Mouse (Mus musculus): ENCODE measurements around the gene Cltb. TPM values are rescaled to one million over a fixed set of nuclear protein-coding genes. Genes with fewer than 3 reads are reported as not detected.

The Cltb gene
- total and polyA plus RNA-seq, 2 experiments from 2014 or later = 32.1 to 66.0 TPM

GRCm38 (mm10) chr13:54560608-54561007 is 50.5 kb downstream of the Cltb start:
- Histone ChIP-seq H3K4me1 (ENCODE audit: control insufficient read depth, insufficient read depth) (peaks cover 3% of the 10 kb centered on the region; the same call in 1 of the 2 replicates), H3K9ac (replicated peaks; ENCODE audit: low read depth, low read length) (no peak overlapping the region), H3K4me3 (ENCODE audit: low read depth, low read length) (no peak overlapping the region), H3K9me3 (replicated peaks; ENCODE audit: control insufficient read depth, low read length) (no peaks in the 10 kb centered on the region), H3K36me3 (replicated peaks; ENCODE audit: control insufficient read depth, insufficient read depth, low read length) (peaks cover 60% of the 10 kb centered on the region), H3K27ac (ENCODE audit: low read depth) (no peak overlapping the region), H3K4me2 (ENCODE audit: low read depth, low read length) (no peak overlapping the region), H3K27me3 (ENCODE audit: control insufficient read depth, insufficient read depth, low read length) (no peaks in the 10 kb centered on the region)
- DNase-seq (ENCODE audit: low spot score) (no peak), ATAC-seq (ENCODE audit: insufficient read depth, low read depth) (no peak)
- no peak for TF ChIP-seq CTCF (IDR thresholded peaks at IDR 0.05; ENCODE audit: low read depth)
- TF ChIP-seq EP300 (IDR thresholded peaks at IDR 0.05; ENCODE audit: low read depth) = no peak
- 87% methylated on average over 7 of the region's 7 CpGs for WGBS

GRCm38 (mm10) chr13:54559656-54560055 is 51.5 kb downstream of the Cltb start:
- H3K4me3 ChIP-seq (ENCODE audit: low read depth, low read length) = no peak overlapping the region
- no peak overlapping the region for H3K4me2 ChIP-seq (ENCODE audit: low read depth, low read length)
- no peak for TF ChIP-seq EP300 (IDR thresholded peaks at IDR 0.05; ENCODE audit: low read depth)
- no peak for TF ChIP-seq CTCF (IDR thresholded peaks at IDR 0.05; ENCODE audit: low read depth)
- no peak for DNase-seq (ENCODE audit: low spot score)
- no peaks in the 10 kb centered on the region for H3K9me3 ChIP-seq (replicated peaks; ENCODE audit: control insufficient read depth, low read length)
- ATAC-seq (ENCODE audit: insufficient read depth, low read depth) = no peak
- 91% methylated on average over 2 of the region's 2 CpGs for WGBS
- H3K36me3 ChIP-seq (replicated peaks; ENCODE audit: control insufficient read depth, insufficient read depth, low read length) = peaks cover 69% of the 10 kb centered on the region
- H3K4me1 ChIP-seq (ENCODE audit: control insufficient read depth, insufficient read depth) = peaks cover 3% of the 10 kb centered on the region; the same call in 1 of the 2 replicates
- H3K27me3 ChIP-seq (ENCODE audit: control insufficient read depth, insufficient read depth, low read length) = no peaks in the 10 kb centered on the region
- H3K9ac ChIP-seq (replicated peaks; ENCODE audit: low read depth, low read length) = no peak overlapping the region
- no peak overlapping the region for H3K27ac ChIP-seq (ENCODE audit: low read depth)

- Histone ChIP-seq H3K9me3 (replicated peaks; ENCODE audit: control insufficient read depth, low read length) (no peaks in the 10 kb centered on the region), H3K4me1 (ENCODE audit: control insufficient read depth, insufficient read depth) (no peaks in the 10 kb centered on the region), H3K36me3 (replicated peaks; ENCODE audit: control insufficient read depth, insufficient read depth, low read length) (peaks cover 87% of the 10 kb centered on the region), H3K27me3 (ENCODE audit: control insufficient read depth, insufficient read depth, low read length) (no peaks in the 10 kb centered on the region), H3K27ac (ENCODE audit: low read depth) (no peak overlapping the region), H3K9ac (replicated peaks; ENCODE audit: low read depth, low read length) (no peak overlapping the region), H3K4me3 (ENCODE audit: low read depth, low read length) (no peak overlapping the region), H3K4me2 (ENCODE audit: low read depth, low read length) (no peak overlapping the region)
- TF ChIP-seq EP300 (IDR thresholded peaks at IDR 0.05; ENCODE audit: low read depth) (no peak), CTCF (IDR thresholded peaks at IDR 0.05; ENCODE audit: low read depth) (no peak)
- 95% methylated on average over 1 of the region's 1 CpGs for WGBS
- DNase-seq (ENCODE audit: low spot score) (no peak), ATAC-seq (ENCODE audit: insufficient read depth, low read depth) (no peak)
Measured at GRCm38 (mm10) chr13:54557652-54558051, 53.5 kb downstream of the Cltb start.

- no peak for ATAC-seq (ENCODE audit: insufficient read depth, low read depth)
- TF ChIP-seq CTCF (IDR thresholded peaks at IDR 0.05; ENCODE audit: low read depth) = no peak
- no peak for TF ChIP-seq EP300 (IDR thresholded peaks at IDR 0.05; ENCODE audit: low read depth)
- no peak for DNase-seq (ENCODE audit: low spot score)
Measured at GRCm38 (mm10) chr13:54556796-54557195, 54.3 kb downstream of the Cltb start.

GRCm38 (mm10) chr13:54556176-54556575 is 55.0 kb downstream of the Cltb start:
- Histone ChIP-seq H3K4me3 (ENCODE audit: low read depth, low read length) (no peak overlapping the region), H3K27ac (ENCODE audit: low read depth) (no peak overlapping the region), H3K36me3 (replicated peaks; ENCODE audit: control insufficient read depth, insufficient read depth, low read length) (peaks cover 94% of the 10 kb centered on the region), H3K9me3 (replicated peaks; ENCODE audit: control insufficient read depth, low read length) (no peaks in the 10 kb centered on the region), H3K27me3 (ENCODE audit: control insufficient read depth, insufficient read depth, low read length) (no peaks in the 10 kb centered on the region), H3K4me2 (ENCODE audit: low read depth, low read length) (no peak overlapping the region), H3K9ac (replicated peaks; ENCODE audit: low read depth, low read length) (no peak overlapping the region), H3K4me1 (ENCODE audit: control insufficient read depth, insufficient read depth) (no peaks in the 10 kb centered on the region)
- ATAC-seq (ENCODE audit: insufficient read depth, low read depth) (no peak), DNase-seq (ENCODE audit: low spot score) (no peak)
- TF ChIP-seq EP300 (IDR thresholded peaks at IDR 0.05; ENCODE audit: low read depth) (no peak), CTCF (IDR thresholded peaks at IDR 0.05; ENCODE audit: low read depth) (no peak)
- 91% methylated on average over 9 of the region's 9 CpGs for WGBS

More at GRCm38 (mm10) chr13:54556796-54557195, 54.3 kb downstream of the Cltb start:
- Histone ChIP-seq H3K4me1 (ENCODE audit: control insufficient read depth, insufficient read depth) (no peaks in the 10 kb centered on the region), H3K4me3 (ENCODE audit: low read depth, low read length) (no peak overlapping the region), H3K27ac (ENCODE audit: low read depth) (no peak overlapping the region), H3K36me3 (replicated peaks; ENCODE audit: control insufficient read depth, insufficient read depth, low read length) (peaks cover 95% of the 10 kb centered on the region), H3K27me3 (ENCODE audit: control insufficient read depth, insufficient read depth, low read length) (no peaks in the 10 kb centered on the region), H3K9ac (replicated peaks; ENCODE audit: low read depth, low read length) (no peak overlapping the region), H3K4me2 (ENCODE audit: low read depth, low read length) (no peak overlapping the region), H3K9me3 (replicated peaks; ENCODE audit: control insufficient read depth, low read length) (no peaks in the 10 kb centered on the region)
- WGBS = 79% methylated on average over 3 of the region's 3 CpGs

- Histone ChIP-seq H3K27ac (ENCODE audit: low read depth) (no peak overlapping the region), H3K4me1 (ENCODE audit: control insufficient read depth, insufficient read depth) (no peaks in the 10 kb centered on the region), H3K36me3 (replicated peaks; ENCODE audit: control insufficient read depth, insufficient read depth, low read length) (peaks cover 41% of the 10 kb centered on the region), H3K9me3 (replicated peaks; ENCODE audit: control insufficient read depth, low read length) (no peaks in the 10 kb centered on the region), H3K9ac (replicated peaks; ENCODE audit: low read depth, low read length) (no peak overlapping the region), H3K4me2 (ENCODE audit: low read depth, low read length) (no peak overlapping the region), H3K27me3 (ENCODE audit: control insufficient read depth, insufficient read depth, low read length) (no peaks in the 10 kb centered on the region), H3K4me3 (ENCODE audit: low read depth, low read length) (no peak overlapping the region)
- DNase-seq (ENCODE audit: low spot score) (no peak), ATAC-seq (ENCODE audit: insufficient read depth, low read depth) (no peak)
- WGBS = 79% methylated on average over 7 of the region's 7 CpGs
- no peak for TF ChIP-seq CTCF (IDR thresholded peaks at IDR 0.05; ENCODE audit: low read depth)
- no peak for TF ChIP-seq EP300 (IDR thresholded peaks at IDR 0.05; ENCODE audit: low read depth)
Measured at GRCm38 (mm10) chr13:54548036-54548435, 63.1 kb downstream of the Cltb start.

Small RNA genes within 50 kb of the gene (microRNA-seq; reads per million reads assigned to microRNA genes)
- gene Gm24195 = not detected

Other genes with a start within 250 kb of the Cltb start
- gene Cplx2, start 240.0 kb downstream of the Cltb start, total RNA-seq (2014; rRNA removed; ENCODE audit: low replicate concordance) = 6.5 and 7.6 TPM in 2 replicates
- gene Cplx2, start 240.0 kb downstream of the Cltb start, polyA plus RNA-seq (2015; fragmentation: Nextera tagmentation; extraction: Ambion mirVana) = 1.5 and 1.7 TPM in 2 replicates
- gene Thoc3, start 142.5 kb downstream of the Cltb start, total RNA-seq (2014; rRNA removed; ENCODE audit: low replicate concordance) = 32.9 and 41.9 TPM in 2 replicates
- 48.4 and 51.5 TPM in 2 replicates for gene Thoc3, start 142.5 kb downstream of the Cltb start, polyA plus RNA-seq (2015; fragmentation: Nextera tagmentation; extraction: Ambion mirVana)
- 3.6 and 6.3 TPM in 2 replicates for gene Simc1, start 107.6 kb downstream of the Cltb start, total RNA-seq (2014; rRNA removed; ENCODE audit: low replicate concordance)
- gene Simc1, start 107.6 kb downstream of the Cltb start, polyA plus RNA-seq (2015; fragmentation: Nextera tagmentation; extraction: Ambion mirVana) = 1.6 and 1.9 TPM in 2 replicates
- gene 4833439L19Rik, start 45.9 kb downstream of the Cltb start, total RNA-seq (2014; rRNA removed; ENCODE audit: low replicate concordance) = 106 and 130 TPM in 2 replicates
- gene 4833439L19Rik, start 45.9 kb downstream of the Cltb start, polyA plus RNA-seq (2015; fragmentation: Nextera tagmentation; extraction: Ambion mirVana) = 100 and 110 TPM in 2 replicates
- 13.6 and 85.9 TPM in 2 replicates for gene Arl10, start 36.3 kb downstream of the Cltb start, total RNA-seq (2014; rRNA removed; ENCODE audit: low replicate concordance)
- 9.4 and 10.7 TPM in 2 replicates for gene Arl10, start 36.3 kb downstream of the Cltb start, polyA plus RNA-seq (2015; fragmentation: Nextera tagmentation; extraction: Ambion mirVana)
- 12.1 and 22.9 TPM in 2 replicates for gene Nop16, start 21.3 kb downstream of the Cltb start, total RNA-seq (2014; rRNA removed; ENCODE audit: low replicate concordance)
- gene Nop16, start 21.3 kb downstream of the Cltb start, polyA plus RNA-seq (2015; fragmentation: Nextera tagmentation; extraction: Ambion mirVana) = 29.9 and 30.0 TPM in 2 replicates
- 262 and 392 TPM in 2 replicates for gene Higd2a, start 21.1 kb downstream of the Cltb start, total RNA-seq (2014; rRNA removed; ENCODE audit: low replicate concordance)
- 496 and 515 TPM in 2 replicates for gene Higd2a, start 21.1 kb downstream of the Cltb start, polyA plus RNA-seq (2015; fragmentation: Nextera tagmentation; extraction: Ambion mirVana)
- 32.1 and 48.9 TPM in 2 replicates for gene Faf2, start 10.4 kb upstream of the Cltb start, total RNA-seq (2014; rRNA removed; ENCODE audit: low replicate concordance)
- gene Faf2, start 10.4 kb upstream of the Cltb start, polyA plus RNA-seq (2015; fragmentation: Nextera tagmentation; extraction: Ambion mirVana) = 27.2 and 29.2 TPM in 2 replicates
- gene Rnf44, start 82.6 kb upstream of the Cltb start, total RNA-seq (2014; rRNA removed; ENCODE audit: low replicate concordance) = 40.1 and 55.1 TPM in 2 replicates
- 28.3 and 30.8 TPM in 2 replicates for gene Rnf44, start 82.6 kb upstream of the Cltb start, polyA plus RNA-seq (2015; fragmentation: Nextera tagmentation; extraction: Ambion mirVana)
- 0.04 TPM in 1 of 2 replicates, not detected in the other for gene Cdhr2, start 90.1 kb upstream of the Cltb start, total RNA-seq (2014; rRNA removed; ENCODE audit: low replicate concordance)
- not detected in 2 replicates for gene Cdhr2, start 90.1 kb upstream of the Cltb start, polyA plus RNA-seq (2015; fragmentation: Nextera tagmentation; extraction: Ambion mirVana)
- gene Gprin1, start 138.5 kb upstream of the Cltb start, total RNA-seq (2014; rRNA removed; ENCODE audit: low replicate concordance) = not detected in 2 replicates
- 0.03 TPM in 1 of 2 replicates, not detected in the other for gene Gprin1, start 138.5 kb upstream of the Cltb start, polyA plus RNA-seq (2015; fragmentation: Nextera tagmentation; extraction: Ambion mirVana)
- gene Sncb, start 155.3 kb upstream of the Cltb start, total RNA-seq (2014; rRNA removed; ENCODE audit: low replicate concordance) = not detected in 2 replicates
- gene Sncb, start 155.3 kb upstream of the Cltb start, polyA plus RNA-seq (2015; fragmentation: Nextera tagmentation; extraction: Ambion mirVana) = not detected in 2 replicates
- not detected in 2 replicates for gene Eif4e1b, start 172.7 kb upstream of the Cltb start, total RNA-seq (2014; rRNA removed; ENCODE audit: low replicate concordance)
- gene Eif4e1b, start 172.7 kb upstream of the Cltb start, polyA plus RNA-seq (2015; fragmentation: Nextera tagmentation; extraction: Ambion mirVana) = not detected in 2 replicates
- 4.5 and 7.6 TPM in 2 replicates for gene Tspan17, start 178.0 kb upstream of the Cltb start, total RNA-seq (2014; rRNA removed; ENCODE audit: low replicate concordance)
- 7.5 and 9.3 TPM in 2 replicates for gene Tspan17, start 178.0 kb upstream of the Cltb start, polyA plus RNA-seq (2015; fragmentation: Nextera tagmentation; extraction: Ambion mirVana)

Measured in heart, postnatal 0 days (tissue).